Mouse (Mus musculus) induced T-regulatory cell, adult 2 months (primary cell): Measurements from ENCODE around the gene Lrch4.

Source experiments
- DNase-seq: peaks from one replicate; pipeline ENCODE4 v3.0.0-alpha.2; 2012; ENCODE audit warnings: low read depth

The Lrch4 gene

DNA sequence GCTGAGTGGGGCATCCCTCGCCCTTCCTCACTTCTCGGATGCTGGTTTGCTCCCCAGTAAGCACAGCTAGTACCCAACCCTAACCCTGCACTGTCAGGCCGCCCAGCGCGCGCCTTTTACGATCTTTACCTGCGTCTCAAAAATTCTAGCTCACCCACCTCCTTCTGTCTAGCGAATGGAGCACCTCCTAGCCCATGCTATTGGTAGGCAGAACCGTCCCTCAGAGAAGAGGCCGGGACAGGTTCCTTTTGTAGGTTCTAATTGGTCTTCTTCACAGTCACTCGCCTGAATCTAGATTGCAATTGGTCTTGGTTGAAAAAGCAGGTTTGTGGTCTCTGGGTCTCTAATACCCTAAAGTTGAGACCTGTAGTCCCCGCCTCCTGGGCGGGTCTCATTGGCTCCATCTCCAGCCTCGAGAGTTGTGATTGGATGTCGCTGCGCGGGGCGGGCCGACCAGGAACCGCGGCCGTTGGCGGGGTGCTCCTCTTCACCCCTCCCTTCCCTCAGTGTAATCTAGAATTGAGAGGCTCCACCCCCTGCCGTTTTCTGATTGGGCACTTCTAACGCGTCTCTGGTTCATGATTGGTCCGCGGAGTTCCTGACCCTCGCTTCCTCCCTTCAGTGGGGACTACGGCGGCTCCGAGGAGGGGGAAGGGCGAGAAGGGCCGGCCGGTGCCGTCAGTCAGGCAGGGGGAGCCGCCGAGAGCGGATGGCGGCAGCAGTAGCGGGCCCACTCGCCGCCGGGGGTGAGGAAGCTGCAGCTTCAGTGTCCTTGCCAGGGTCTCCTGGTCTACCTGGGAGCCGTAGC, at the start of gene Lrch4, which contains the start of the genes Fbxo24 and Gm20605:
Gene Lrch4 (plus strand): TSS at position 624 of the 808 bp plus-strand sequence.
Gene Fbxo24 (minus strand): TSS at position 505 of the 808 bp plus-strand sequence.
Gene Gm20605 (plus strand): TSS at position 678 of the 808 bp plus-strand sequence.
- DNase-seq = peak; percentile 100

GRCm38 (mm10) chr5:137580246-137580645, 48.7 kb upstream of the Lrch4 start:
- DNase-seq = no peak

DNA sequence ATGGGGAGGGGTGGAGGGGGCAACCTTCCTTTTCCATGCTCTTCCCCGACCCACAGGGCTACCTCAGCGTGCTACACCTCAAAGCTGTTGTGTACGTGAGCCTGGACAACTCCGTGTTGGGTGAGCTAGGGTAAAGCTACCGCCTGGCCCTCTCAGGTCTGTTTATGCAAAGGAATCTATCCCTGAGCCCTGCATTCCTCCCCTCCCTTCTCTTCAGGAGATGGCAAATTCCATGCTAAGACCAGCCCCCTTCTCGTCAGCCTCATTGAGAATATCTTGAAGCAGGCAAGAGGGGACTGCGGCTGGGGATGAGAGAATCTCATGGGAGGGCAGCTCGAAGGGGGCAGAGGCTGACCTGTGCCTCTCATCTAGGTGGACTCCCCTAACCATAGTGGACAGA, 46.2 kb upstream of the Lrch4 start:
- no peak for DNase-seq

DNA sequence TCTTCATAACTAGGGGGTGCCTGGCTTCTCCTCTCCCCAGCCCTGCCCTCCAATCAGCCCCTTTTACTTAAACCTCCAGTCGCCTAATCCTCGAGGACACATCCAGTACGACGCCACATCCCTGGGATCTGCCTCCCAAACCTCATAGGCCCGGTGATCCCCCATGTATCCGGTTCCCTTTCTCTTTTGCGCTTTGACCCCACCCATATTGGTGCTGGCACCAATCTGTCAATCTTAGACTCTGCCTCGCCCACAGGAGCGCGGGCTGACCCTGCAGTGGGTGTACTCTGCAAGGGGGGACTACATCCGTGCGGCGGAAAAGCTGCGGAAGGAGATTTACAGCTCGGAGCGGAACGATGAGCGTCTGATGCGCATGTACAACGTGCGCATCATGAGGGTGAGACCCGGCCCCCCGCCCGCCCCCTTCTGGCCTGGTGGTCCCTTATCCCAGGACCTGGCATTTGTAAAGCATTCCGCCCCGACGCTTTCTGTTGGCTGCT, 45.2 kb upstream of the Lrch4 start:
- no peak for DNase-seq

DNA sequence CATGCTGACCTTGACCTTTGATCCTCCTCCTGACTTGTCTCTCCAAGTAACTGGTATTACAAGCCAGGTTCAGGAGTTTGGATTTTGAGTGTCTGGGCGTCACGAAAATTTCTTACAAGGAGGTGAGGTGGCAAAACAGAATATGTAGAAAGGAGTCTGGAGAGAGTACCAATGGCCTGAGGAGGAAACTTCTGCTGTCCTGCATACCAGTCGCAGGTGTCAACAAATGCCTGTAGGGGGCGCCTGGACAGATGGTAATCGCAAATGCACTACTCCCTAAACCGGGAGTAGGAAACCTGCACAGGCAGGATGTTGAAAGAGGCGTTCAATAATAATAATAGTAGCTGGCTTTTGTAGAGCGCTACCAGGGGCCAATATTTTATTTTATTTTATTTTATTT, 43.9 kb upstream of the Lrch4 start:
- peak; percentile 80 for DNase-seq

DNA sequence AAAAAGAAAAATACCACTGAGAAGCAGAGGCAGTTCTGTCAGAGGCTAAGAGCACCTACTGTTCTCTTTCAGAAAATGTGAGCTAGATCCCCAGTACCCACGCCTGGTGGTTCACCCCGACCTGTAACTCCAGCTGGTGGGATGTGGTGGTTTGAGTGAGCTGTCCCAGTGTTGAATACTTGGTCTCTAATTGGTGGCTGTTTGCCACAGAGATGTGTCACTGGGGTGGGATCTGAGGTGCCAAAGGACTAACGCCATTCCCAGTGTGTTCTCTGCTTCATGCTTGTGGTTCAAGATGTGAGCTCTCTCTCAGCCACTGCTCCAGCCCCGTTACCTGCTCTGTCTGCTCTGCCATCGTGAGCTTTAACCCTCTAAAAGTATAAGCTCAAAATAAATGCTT, 38.4 kb upstream of the Lrch4 start:
- no peak for DNase-seq

DNA sequence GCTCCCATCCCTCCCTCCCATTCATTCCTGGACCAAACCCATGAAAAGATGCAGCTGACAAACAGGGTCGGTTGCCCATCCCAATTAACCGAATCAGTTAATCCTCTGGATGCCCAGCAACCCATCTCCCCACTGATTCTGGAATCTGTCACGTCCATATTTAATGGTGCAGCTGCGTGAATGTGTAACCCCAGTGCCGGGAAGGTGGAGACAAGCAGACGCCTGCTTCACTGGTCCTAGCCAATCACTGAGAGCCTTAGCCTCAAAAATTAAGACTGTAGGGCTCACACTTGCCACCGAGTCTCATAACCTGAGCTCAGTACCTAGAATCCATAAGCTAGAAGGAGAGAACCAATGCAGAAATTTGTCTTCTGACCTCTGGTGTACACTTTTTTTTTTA, 33.0 kb upstream of the Lrch4 start:
- DNase-seq = peak; percentile 30

DNA sequence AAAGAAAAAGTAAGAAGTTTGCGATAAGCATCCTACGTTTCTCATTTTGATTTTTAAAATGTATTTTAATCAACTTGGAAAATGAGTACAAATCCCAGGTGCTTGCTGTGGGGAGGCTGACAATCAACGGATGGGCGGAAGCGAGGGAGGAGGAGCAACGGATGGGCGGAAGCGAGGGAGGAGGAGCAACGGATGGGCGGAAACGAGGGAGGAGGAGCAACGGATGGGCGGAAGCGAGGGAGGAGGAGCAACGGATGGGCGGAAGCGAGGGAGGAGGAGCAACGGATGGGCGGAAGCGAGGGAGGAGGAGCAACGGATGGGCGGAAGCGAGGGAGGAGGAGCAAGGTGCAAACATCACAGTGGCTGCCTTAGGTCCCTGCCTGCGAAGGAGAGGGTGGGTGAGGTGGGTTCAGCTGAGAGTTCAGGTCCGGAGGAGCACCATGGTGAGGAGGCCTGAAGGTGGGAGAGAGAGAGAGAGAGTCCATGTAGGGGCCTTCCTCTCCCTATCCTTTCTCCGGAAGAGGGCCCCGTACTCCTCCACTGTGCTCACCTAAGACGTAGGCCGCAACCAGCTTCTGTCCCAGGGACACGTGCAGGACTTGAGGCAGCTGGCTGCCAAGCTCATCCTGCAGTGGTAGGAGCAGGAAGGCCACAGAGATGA, 32.2 kb upstream of the Lrch4 start:
- peak; percentile 79 for DNase-seq

GRCm38 (mm10) chr5:137597625-137598024, 31.3 kb upstream of the Lrch4 start:
- DNase-seq = no peak

GRCm38 (mm10) chr5:137598100-137598826, 30.7 kb upstream of the Lrch4 start:
- DNase-seq = peak; percentile 20

- peak; percentile 44 for DNase-seq
These were observed 29.3 kb upstream of the Lrch4 start for GRCm38 (mm10) chr5:137599600-137599999.

GRCm38 (mm10) chr5:137600281-137600618, 28.7 kb upstream of the Lrch4 start:
- no peak for DNase-seq

- peak; percentile 99 for DNase-seq
These were observed 28.1 kb upstream of the Lrch4 start, which contains the start of gene Mospd3 for GRCm38 (mm10) chr5:137600619-137601364. TSS of gene Mospd3 (minus strand) at chr5:137601058.

GRCm38 (mm10) chr5:137601365-137601729, 27.6 kb upstream of the Lrch4 start:
- DNase-seq = no peak

DNA sequence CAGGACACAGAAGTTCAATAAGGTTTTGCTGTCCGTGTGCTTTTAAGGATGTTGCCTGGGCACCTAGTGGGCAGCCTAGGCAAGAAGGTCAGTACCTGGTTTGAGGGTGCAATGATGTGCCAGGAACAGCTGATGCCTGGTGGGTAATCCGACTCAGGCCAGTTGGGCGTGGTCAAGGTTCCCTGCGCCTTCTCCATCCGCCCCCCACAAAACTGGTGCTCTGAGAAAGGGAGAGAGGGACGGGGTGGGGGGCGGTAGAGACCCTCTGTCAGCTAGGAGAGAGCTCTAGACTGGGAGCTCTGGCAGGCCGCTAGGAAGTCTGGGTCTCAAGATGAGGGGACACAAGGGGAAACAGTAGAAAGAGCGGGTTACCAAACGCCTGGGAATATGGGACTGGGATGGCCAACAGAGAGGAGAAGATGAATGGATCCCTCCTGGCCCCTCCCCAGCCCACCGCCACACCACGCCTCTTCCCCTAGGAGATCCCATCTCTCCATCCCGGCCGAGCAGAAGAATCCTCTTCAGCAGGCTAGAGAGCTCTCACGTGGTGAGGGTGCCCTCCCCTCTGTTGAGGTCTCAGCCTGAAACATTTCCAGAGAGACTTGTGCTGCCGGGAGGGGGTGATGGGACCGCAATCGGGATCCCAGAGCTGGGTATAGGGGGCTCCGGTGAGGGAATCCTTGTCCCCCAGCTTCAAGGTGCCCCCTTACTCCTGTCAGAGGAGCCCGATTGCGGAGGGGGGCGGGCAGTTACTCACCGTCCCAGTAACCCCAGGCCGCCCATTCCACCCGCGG, 20.9 kb upstream of the Lrch4 start:
- DNase-seq = no peak

GRCm38 (mm10) chr5:137608654-137609190, 20.2 kb upstream of the Lrch4 start:
- no peak for DNase-seq

DNA sequence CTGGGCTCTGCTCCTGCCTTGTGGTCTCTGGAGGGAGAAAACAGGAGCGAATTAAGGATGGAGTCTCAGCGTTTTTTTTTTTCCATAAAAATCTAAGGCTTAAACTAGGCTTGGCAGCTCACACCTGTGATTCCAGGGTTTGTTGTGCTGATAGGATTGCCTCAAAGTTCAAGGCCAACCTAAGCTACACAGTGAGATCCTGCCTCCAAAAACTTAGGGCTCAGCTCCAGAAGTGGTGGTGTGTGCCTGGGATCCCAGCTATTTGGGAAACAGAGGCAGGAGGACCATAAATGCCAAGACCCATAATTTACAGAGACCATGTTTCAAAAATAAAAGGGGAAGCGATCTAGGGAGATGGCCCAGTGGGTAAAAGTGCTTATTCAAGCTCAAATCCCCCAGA, 19.6 kb upstream of the Lrch4 start:
- no peak for DNase-seq

- no peak for DNase-seq
These were observed 18.9 kb upstream of the Lrch4 start for GRCm38 (mm10) chr5:137610056-137610455.

DNA sequence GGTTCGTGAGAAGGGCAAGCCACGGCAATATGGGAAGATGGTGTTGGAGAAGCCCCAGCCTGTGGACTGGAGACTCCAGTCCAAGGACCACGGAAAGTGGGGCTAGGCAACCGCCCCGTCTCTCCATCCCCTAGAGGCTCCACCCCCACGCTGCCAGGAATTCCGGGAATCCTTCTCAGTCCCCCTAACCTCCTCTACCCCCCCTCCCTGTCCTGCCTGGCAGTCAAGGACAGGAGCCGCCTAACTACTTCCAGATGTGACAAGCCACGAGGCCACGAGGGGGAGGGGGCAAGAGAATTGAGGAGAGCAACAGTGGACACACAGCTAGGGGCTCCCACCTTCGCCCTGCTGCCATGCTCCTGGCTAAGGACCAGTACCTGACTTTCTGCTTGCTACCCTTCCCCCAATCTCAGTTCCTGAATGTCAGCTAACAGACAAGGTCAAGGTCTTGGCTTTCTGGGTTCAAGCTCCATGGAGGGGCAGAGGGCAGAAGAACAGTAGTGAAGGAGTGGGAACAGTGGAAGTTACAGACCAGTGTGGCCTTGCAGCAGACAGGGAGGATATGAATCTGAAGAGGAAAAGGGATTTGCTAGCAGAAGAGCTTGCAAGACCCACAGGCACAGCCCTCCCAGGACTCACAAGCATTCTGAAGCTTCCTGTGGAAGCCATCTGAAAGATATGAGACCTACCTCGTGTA, 18.2 kb upstream of the Lrch4 start:
- no peak for DNase-seq

GRCm38 (mm10) chr5:137611245-137611602, 17.7 kb upstream of the Lrch4 start:
- DNase-seq = no peak
